Mouse (Mus musculus): ENCODE results near the gene Tpst1. TPM values are rescaled to one million over a fixed set of nuclear protein-coding genes. Genes with fewer than 3 reads are reported as not detected.

Tpst1 gene
- total RNA-seq, 4 experiments from 2014 or later: 8.2 to 10.6 (median 9.3) TPM

DNA sequence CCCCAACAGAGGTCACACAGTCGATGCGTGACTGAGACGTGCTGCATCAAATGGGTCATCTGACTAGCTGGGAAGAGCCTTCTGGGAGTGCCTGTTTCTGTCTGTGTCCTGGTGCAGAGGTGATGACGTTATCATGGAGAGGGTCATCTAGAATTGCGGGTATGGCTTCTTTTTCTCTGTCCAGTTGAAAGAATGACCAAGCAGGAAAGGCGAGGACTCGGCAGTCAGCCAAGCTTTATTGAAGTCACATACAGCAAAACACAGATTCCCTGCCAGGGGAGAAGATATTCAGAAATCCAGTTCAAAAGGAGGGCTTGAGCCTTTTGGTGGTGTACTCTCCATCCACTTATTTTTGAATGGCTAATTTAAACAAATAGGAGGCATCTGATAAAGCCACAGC, 70.0 kb downstream of the Tpst1 start:
- no peak for DNase-seq (ENCODE audit: low spot score)

DNA sequence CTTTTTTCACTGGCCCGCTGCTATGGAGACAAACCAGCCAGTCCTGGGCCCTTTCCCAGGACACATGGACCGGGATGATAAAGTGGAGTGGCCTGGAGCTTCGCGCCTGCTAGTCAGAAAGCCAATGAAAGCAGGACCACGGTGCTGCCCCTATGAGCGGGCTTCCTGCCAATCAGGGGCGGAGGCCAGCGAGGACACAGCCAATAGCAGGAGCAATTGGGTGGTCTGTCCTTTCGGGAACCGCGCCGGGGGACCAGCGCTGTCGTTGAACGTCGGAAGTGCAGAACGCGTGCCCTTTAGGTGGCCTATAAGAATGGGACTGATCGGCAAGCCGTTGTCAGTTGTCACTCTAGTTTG, 70.8 kb downstream of the Tpst1 start:
- no peak for DNase-seq (ENCODE audit: low spot score)

GRCm38 (mm10) chr5:130144334-130145312, 71.5 kb downstream of the Tpst1 start, which contains the start of gene Kctd7:
Gene Kctd7 (plus strand): TSS chr5:130144861.
- peak; percentile 99 for DNase-seq (ENCODE audit: low spot score)

- no peak for DNase-seq (ENCODE audit: low spot score)
Measured at GRCm38 (mm10) chr5:130145961-130146360, 72.8 kb downstream of the Tpst1 start.

DNA sequence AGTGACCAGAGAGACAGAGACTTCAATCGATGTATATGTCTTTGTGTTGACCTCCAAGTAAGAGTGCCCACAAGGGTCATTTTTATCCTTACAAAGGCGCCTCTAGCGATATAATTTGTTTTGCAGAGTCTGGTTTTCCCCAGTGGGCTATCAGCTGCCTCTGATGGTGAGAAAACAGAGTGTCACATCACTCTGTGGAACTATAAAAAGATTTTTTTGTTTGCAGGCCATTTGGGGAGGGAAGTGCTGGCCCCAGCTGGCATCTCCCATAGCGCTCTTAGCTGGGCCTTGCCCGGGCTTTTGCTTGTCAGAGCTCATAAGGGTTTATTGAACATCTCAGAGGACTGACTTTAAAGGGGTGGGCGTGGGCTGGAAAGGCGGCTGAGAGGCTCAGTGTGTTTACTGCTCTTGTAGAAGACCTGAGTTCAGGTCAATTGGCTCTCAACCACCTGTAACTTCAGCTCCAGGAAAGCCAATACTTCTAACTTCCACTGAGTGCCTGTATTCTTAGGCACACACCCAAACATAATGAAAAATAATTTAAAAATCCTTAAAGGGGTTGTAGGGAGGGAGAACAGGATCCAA, 76.7 kb downstream of the Tpst1 start:
- DNase-seq (ENCODE audit: low spot score): no peak

DNA sequence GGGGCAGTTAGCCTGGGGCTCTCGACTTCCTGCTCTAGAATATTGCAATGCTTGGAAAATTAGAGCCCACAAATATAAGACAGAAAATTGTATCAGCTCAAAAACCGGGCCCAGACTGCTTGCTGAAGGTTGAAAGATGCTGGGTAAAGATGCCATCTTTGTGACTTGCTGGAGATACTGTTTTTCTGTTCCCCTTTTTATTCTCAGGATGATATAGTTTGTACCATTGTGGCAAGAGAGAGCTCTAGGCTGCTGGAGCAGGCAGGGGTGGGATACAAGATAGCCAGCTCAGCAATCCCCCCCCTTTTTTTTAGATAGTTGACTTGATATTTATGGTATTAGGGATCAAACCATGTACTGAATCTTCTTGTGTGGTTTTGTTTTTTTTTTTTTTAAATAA, 81.2 kb downstream of the Tpst1 start:
- no peak for DNase-seq (ENCODE audit: low spot score)

GRCm38 (mm10) chr5:130158545-130158944, 85.4 kb downstream of the Tpst1 start:
- DNase-seq (ENCODE audit: low spot score): no peak

- DNase-seq (ENCODE audit: low spot score): no peak
Measured at GRCm38 (mm10) chr5:130159761-130160201, 86.7 kb downstream of the Tpst1 start.

GRCm38 (mm10) chr5:130163670-130164069, 90.5 kb downstream of the Tpst1 start:
- DNase-seq (ENCODE audit: low spot score): peak; percentile 80

- no peak for DNase-seq (ENCODE audit: low spot score)
Measured at GRCm38 (mm10) chr5:130165213-130165612, 92.1 kb downstream of the Tpst1 start.

DNA sequence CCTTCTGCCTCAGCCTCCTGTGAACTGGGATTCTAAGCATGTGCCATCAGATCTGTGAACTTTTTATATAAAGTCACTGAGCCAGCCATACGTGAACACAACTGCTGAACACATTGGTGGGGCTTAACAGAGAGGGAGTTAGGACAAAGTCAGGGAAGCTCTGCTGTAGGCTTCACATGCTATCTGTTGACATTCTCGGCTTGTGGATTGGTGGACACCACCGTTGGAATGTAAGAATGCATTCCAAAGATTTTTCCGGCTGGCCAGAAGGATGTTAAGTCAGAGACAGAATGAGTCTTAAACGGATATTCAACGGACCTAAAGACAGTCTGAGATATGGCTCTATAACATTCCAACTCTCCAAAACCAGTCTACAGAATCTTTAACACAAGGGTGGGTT, 96.0 kb downstream of the Tpst1 start:
- no peak for DNase-seq (ENCODE audit: low spot score)

DNA sequence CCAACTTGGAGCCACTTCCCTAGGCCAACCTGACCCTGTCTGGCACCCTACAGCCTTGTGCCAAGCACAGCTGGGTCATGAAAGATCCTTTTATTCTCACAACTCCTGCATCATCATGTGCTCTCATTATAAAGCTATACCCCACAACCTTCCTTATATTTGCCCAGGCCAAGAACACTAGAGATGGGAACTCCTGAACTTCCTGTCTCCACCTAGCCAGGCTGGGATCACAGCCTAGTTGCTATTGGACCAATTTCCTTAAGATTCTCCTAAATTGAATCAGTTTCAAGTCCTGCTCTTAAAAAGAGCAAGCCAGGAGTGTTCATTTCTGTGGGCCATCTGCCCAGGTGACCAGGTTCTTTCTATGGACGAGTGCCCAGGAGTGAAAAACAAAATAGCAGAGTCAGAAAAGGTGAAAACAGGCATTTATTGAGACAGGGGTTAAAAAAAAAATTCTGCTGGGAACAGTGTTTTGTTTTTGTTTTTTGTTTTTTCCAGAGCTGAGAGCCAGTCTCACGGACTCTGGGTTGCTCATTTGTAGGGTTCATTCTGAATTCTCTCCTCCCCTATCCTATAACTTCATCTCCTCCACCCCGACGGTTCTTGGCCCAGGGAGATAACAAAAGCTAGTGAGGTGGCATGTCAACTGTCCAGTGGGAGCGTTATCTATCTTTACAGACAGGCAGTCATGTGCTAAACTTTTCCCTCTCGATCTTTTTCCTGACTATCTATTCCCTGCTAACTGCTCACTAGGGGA, 97.7 kb downstream of the Tpst1 start:
- DNase-seq (ENCODE audit: low spot score): no peak

- DNase-seq (ENCODE audit: low spot score): peak; percentile 97
Measured at GRCm38 (mm10) chr5:130171423-130171954, 98.4 kb downstream of the Tpst1 start, which contains the start of gene Rabgef1. Gene Rabgef1 (plus strand): TSS chr5:130171798.

DNA sequence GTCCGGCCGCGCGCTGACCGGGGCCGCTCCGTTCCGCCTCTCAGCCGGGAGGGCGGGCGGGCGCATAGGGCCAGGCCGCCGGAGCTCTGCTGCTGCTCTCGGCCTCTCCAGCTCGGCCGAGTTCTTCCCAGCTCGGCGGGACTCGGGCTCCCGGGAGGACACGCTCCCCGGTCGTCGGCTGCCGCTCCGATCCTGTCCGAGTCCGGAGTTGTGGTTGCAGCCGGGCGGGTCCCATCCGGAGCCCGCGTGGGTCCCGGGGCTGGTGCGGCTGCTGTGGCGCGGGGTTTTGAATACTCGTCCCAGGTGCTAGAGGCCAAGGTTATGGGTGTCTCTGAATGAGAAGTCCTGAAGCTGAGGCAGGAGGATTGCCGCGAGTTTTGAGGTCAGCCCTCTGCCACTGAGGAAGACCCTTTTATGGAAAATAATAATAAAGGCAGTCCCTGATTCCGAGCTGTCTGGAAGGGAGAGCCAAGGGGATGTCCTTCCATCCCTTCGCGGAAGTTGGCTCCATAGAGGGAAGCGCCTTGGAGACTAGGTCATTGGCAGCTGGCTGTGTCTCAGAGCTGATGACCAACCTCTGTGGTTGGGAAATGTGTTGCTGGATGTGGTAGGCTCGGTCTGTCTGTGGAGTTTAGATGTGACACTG, 99.0 kb downstream of the Tpst1 start:
- peak; percentile 52 for DNase-seq (ENCODE audit: low spot score)

DNA sequence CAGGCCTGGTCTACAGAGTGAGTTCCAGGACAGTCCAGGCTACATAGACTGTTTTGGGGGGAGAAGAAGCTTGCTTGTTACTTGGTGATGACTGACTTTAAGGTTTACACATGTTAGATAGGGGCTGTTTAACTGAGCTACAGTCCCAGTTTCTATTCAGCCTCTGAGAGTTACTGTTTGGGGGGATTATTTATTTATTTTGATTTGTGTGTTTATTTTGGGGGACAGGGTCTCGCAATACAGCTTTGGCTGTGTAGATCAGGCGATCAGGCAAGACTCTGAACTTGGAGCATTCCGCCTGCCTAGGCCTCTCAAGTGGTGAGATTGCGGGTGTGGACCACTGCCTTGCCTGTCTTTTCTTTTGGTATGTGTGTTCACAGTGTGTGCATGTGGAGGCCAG, 99.9 kb downstream of the Tpst1 start:
- no peak for DNase-seq (ENCODE audit: low spot score)

- DNase-seq (ENCODE audit: low spot score): no peak
Measured at GRCm38 (mm10) chr5:130177871-130178270, 104.7 kb downstream of the Tpst1 start.

- no peak for DNase-seq (ENCODE audit: low spot score)
Measured at GRCm38 (mm10) chr5:130180362-130180761, 107.2 kb downstream of the Tpst1 start.

- no peak for DNase-seq (ENCODE audit: low spot score)
Measured at GRCm38 (mm10) chr5:130181740-130182540, 108.8 kb downstream of the Tpst1 start.

- DNase-seq (ENCODE audit: low spot score): no peak
Measured at GRCm38 (mm10) chr5:130182541-130182821, 109.4 kb downstream of the Tpst1 start.

- no peak for DNase-seq (ENCODE audit: low spot score)
Measured at GRCm38 (mm10) chr5:130184193-130184856, 111.2 kb downstream of the Tpst1 start.
